Mouse (Mus musculus): Measurements from ENCODE around the gene Olfr1161. TPM values are rescaled to one million over a fixed set of nuclear protein-coding genes. Genes with fewer than 3 reads are reported as not detected.

The Olfr1161 gene
- not detected for total RNA-seq (2023)

DNA sequence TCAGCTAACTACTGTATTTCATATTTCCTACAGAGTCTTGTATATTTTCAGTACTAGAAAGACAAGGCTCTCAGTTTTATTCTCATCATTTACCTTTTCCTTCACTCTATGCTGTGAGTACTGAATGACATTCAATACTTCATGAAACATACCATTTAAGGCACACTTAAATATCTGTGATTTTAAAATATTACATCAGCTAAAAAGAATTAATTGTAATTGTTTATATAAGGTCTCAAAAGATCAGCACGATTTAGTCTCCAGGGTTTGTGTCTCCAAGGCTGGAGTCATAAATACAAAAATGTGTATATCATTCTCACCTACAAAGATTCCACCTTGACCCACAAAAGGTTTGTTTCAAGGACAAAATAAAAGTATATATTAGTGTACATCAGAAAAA lies at the start of gene Olfr1161:
TSS of gene Olfr1161 (plus strand) at position 301 of the 400 bp plus-strand sequence.

DNA sequence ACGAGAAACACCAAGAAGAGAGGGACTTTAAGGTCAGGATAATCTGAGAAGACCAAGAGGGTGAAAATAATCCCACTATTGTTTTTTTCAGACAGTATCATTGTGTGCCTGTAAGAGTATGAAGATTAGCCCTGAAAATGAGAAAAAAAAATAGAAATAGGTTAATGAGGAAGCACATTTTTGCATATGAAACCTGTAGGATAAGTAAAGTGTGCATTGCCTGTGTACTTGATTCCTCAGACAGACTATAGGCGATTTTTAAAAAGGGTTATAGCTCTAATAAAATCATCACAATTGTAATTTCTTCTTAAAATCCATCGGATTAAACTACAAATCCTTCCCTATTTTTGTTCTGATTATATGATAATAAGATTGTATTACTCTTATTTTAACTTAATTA lies 48.0 kb upstream of the Olfr1161 start, which contains the start of gene Olfr74:
TSS of gene Olfr74 (minus strand) at position 101 of the 400 bp plus-strand sequence.

DNA sequence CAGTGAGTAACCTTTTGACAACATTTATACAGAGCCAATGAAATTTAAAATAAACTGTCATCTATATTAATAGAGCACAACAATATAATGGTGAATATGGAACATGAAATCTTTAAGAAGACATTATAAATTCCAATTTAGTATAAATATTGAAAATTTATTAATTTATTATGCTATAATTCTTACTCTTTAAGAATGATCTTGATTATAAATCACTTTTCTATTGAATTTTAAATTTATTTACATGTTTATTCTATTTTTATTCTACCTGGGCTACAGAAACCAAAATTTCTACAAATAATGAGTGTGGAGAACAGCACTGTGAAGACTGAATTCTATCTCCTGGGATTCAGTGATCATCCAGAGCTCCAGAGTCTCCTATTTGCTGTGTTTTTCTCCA lies 32.8 kb upstream of the Olfr1161 start, which contains the start of gene Olfr1158:
TSS of gene Olfr1158 (plus strand) at position 301 of the 400 bp plus-strand sequence.

DNA sequence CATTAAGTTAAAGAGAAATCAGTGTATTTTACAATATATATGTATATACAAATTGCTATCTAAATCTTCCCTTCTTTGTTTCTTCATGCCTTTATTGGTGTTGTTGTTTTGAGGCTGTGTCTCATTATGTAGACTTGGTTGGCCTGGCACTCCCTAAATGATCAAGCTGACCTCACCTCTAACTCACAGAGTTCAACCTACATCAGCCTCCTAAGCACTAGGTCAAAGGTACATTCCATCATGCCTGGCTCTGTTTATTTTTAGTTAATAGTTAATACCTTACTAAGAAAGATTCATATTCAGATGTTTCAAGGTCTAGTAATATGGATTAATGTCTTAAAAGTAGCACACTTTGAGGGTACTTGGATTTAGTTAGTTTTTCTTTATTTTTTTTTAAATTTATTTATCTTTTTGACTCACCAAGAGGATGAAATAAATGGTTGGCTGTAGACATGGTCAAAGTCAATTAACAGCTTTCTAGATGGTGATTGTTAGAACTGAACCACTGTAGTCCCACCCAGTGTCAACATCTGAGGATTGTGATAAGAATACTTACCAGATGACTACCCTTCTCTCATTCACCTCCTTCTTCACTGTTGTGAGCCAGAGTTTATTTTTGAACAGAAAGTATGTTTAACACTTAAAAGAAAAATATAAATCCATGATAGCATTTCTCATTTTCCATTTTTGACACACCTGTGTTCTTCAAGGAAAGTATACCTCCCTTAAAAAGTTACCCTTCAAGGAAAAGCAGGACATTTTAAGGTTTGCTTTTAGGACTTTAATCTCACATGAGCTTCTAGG lies 14.9 kb upstream of the Olfr1161 start, which contains the start of gene Olfr1160:
TSS of gene Olfr1160 (minus strand) at position 754 of the 804 bp plus-strand sequence.

DNA sequence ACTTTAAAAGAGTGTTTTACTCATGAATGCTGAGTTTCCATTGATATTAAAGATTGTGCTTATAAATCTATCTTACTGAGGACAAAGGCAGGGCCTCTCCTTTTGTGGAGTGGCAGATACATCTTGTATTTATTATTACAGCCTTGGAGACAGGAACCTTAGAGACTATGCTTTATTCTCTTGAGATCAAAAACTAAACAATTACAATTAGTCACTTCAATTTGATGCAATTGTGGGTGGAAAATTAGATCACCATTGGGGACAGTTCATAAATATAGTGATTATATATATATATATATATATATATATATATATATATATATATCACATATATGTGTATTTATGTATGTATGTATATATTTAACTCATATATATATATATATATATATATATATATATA lies 15.0 kb downstream of the Olfr1161 start, which contains the start of gene Olfr73:
TSS of gene Olfr73 (minus strand) at position 101 of the 400 bp plus-strand sequence.

DNA sequence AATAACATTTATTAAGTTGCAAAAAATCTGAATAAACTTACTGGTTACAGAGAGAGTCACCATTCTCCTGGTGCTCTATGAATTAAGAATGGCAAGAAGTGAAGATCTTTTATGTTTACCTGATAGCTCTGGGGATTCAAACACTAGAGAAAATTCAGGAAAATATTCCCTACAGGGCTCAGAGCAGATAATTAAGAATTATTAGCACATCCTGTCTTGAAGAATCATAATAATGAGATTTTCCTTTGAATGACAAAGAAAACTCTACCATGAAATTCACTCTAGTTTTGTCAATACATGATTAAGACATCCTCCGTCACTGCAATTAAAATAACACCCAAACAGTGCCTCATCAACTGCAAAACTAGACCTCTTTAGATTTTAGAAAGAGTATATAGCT lies 28.5 kb downstream of the Olfr1161 start, which contains the start of gene Olfr1162:
TSS of gene Olfr1162 (minus strand) at position 101 of the 400 bp plus-strand sequence.

DNA sequence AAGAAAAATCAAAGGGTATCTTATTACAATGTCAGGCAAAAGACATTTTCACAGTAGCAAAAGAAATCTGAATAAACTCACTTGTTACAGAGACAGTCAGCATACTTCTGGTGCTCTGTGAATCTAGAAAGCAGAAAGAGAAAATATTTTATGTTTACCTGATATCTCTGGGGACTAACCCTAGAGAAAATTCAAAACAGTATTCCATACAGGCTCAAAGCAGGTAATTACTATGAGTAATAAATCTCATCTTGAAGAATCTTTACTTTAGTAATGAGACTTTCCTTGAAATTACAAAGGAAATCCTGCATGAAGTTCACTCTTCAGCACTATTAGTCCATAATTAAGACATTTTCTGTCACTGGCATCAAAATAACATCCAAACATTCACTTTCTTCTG lies 49.2 kb downstream of the Olfr1161 start, which contains the start of gene Olfr1163:
TSS of gene Olfr1163 (minus strand) at position 101 of the 400 bp plus-strand sequence.

Other genes starting within 250 kb of the Olfr1161 start
- not detected for gene Olfr152, start 243.3 kb upstream of the Olfr1161 start, total RNA-seq (2023)
- not detected for gene Olfr1143, start 222.2 kb upstream of the Olfr1161 start, total RNA-seq (2023)
- gene Olfr1145, start 213.0 kb upstream of the Olfr1161 start, total RNA-seq (2023), result not detected
- not detected for gene Olfr1148, start 192.2 kb upstream of the Olfr1161 start, total RNA-seq (2023)
- gene Olfr1150-ps1, start 178.8 kb upstream of the Olfr1161 start, total RNA-seq (2023), result not detected
- gene Olfr1151, start 166.9 kb upstream of the Olfr1161 start, total RNA-seq (2023), result not detected
- not detected for gene Olfr1152, start 156.3 kb upstream of the Olfr1161 start, total RNA-seq (2023)
- gene Olfr1153, start 127.8 kb upstream of the Olfr1161 start, total RNA-seq (2023), result not detected
- not detected for gene Olfr1154, start 117.6 kb upstream of the Olfr1161 start, total RNA-seq (2023)
- gene Olfr1155, start 77.6 kb upstream of the Olfr1161 start, total RNA-seq (2023), result not detected
- not detected for gene Olfr1156, start 69.7 kb upstream of the Olfr1161 start, total RNA-seq (2023)
- gene Olfr1157, start 54.5 kb upstream of the Olfr1161 start, total RNA-seq (2023), result not detected
- gene Olfr74, start 48.1 kb upstream of the Olfr1161 start, total RNA-seq (2023), result not detected
- not detected for gene Olfr1158, start 32.7 kb upstream of the Olfr1161 start, total RNA-seq (2023)
- gene Olfr1160, start 14.5 kb upstream of the Olfr1161 start, total RNA-seq (2023), result not detected
- gene Olfr73, start 14.9 kb downstream of the Olfr1161 start, total RNA-seq (2023), result not detected
- gene Olfr1162, start 28.4 kb downstream of the Olfr1161 start, total RNA-seq (2023), result not detected
- gene Olfr1163, start 49.1 kb downstream of the Olfr1161 start, total RNA-seq (2023), result not detected
- gene Olfr1164, start 71.2 kb downstream of the Olfr1161 start, total RNA-seq (2023), result not detected
- not detected for gene Olfr1166, start 105.5 kb downstream of the Olfr1161 start, total RNA-seq (2023)
- not detected for gene Olfr1167, start 132.4 kb downstream of the Olfr1161 start, total RNA-seq (2023)
- not detected for gene Olfr1168, start 159.1 kb downstream of the Olfr1161 start, total RNA-seq (2023)
- not detected for gene Olfr1170, start 205.6 kb downstream of the Olfr1161 start, total RNA-seq (2023)

All from B cell, adult 67 days (primary cell).